Mouse (Mus musculus) thymus, adult 2 months (tissue): ENCODE measurements around the gene Cpne6. TPM values are rescaled to one million over a fixed set of nuclear protein-coding genes. Genes with fewer than 3 reads are reported as not detected.
A peak's percentile ranks its signal among the peaks of the same experiment; 100 is the strongest.

ENCODE experiments used
- DNase-seq: peaks from one replicate; pipeline ENCODE4 v3.0.0; 2021
- H3K27ac ChIP-seq: fragments of 200-500 bp; 2 replicates; pipeline ENCODE4 v1.5.1; 2012; ENCODE audit warnings: low read length, control low read depth; ENCODE audit not compliant: control insufficient read depth, insufficient read depth
- H3K27me3 ChIP-seq: fragments of 200-500 bp; 2 replicates; pipeline ENCODE4 v1.6.1; 2012; ENCODE audit warnings: mild to moderate bottlenecking, low read length, moderate library complexity, mixed read lengths; ENCODE audit not compliant: control insufficient read depth, insufficient read depth
- H3K36me3 ChIP-seq: fragments of 200-500 bp; 2 replicates; pipeline ENCODE4 v1.6.1; 2012; ENCODE audit warnings: mild to moderate bottlenecking, low read length, moderate library complexity; ENCODE audit not compliant: control insufficient read depth, insufficient read depth
- H3K4me1 ChIP-seq: fragments of 200-500 bp; replicated peaks from 2 replicates; pipeline ENCODE4 v1.6.1; 2012; ENCODE audit warnings: low read length; ENCODE audit not compliant: control insufficient read depth, insufficient read depth
- H3K4me3 ChIP-seq: fragments of 200-500 bp; 2 replicates; pipeline ENCODE4 v1.5.1; 2012; ENCODE audit warnings: mild to moderate bottlenecking, low read length, control low read depth, moderate library complexity; ENCODE audit not compliant: control insufficient read depth, insufficient read depth
- CTCF ChIP-seq: fragments of 200-500 bp; IDR thresholded peaks from 2 replicates; pipeline ENCODE4 v1.5.1; 2012; ENCODE audit warnings: mild to moderate bottlenecking, control low read depth, low read length, moderate library complexity, borderline replicate concordance; ENCODE audit not compliant: control insufficient read depth, poor library complexity, insufficient read depth; ENCODE audit errors: extremely low read depth
- POLR2A ChIP-seq: fragments of 200-500 bp; IDR thresholded peaks from 2 replicates; pipeline ENCODE4 v1.6.1; 2012; ENCODE audit warnings: mild to moderate bottlenecking, low read length, control low read depth, moderate library complexity; ENCODE audit not compliant: control insufficient read depth, poor library complexity, insufficient read depth; ENCODE audit errors: extremely low read depth
- WGBS: fragments of 180-500 bp; shearing (Covaris S2); methylation state at CpG from one replicate; pipeline ENCODE4 v1.1.7; 2018; 5-methylcytosine and 5-hydroxymethylcytosine counted together
- polyA plus RNA-seq: library from polyadenylated mRNA; depleted of rRNA; stranded (reverse); fragments of >200 nt; gene quantifications from 2 replicates; pipeline ENCODE4 v1.2.3, GENCODE M21; 2012

The Cpne6 gene
- polyA plus RNA-seq, 1 experiment: 1.0 TPM

DNA sequence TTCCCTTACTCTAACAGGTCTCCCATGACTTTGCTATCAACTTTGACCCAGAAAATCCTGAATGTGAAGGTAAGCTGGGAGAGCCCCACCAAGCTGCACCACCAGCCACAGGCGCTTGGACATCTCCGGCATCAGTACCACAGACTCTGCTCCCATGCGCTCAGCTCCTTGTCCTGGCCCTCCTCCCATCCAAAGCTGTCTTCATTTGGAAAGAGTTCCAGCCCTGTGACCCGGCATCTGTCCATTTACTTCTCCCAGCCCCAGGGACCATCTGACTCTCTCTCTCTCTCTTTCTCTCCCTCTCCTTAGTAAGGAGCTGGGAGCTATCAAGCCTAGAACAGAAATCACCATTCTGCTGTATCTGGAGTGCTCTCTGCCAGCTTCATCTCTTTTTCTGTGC is 5.6 kb downstream of the Cpne6 start:
- H3K4me3 ChIP-seq: no peak overlapping the region
- peaks cover 5% of the 10 kb centered on the region; the same call in 1 of the 2 replicates for H3K27me3 ChIP-seq
- DNase-seq: no peak
- no peaks in the 10 kb centered on the region; the same call in 1 of the 2 replicates for H3K4me1 ChIP-seq
- H3K36me3 ChIP-seq: no peaks in the 10 kb centered on the region
- WGBS: 95% methylated on average over 4 of the region's 4 CpGs
- no peak overlapping the region for H3K27ac ChIP-seq
- TF ChIP-seq CTCF: no peak
- no peak for TF ChIP-seq POLR2A

GRCm38 (mm10) chr14:55518897-55519296 is 8.7 kb downstream of the Cpne6 start:
- Histone ChIP-seq H3K27ac (no peak overlapping the region), H3K36me3 (no peaks in the 10 kb centered on the region), H3K4me1 (no peaks in the 10 kb centered on the region; the same call in 1 of the 2 replicates), H3K4me3 (no peak overlapping the region), H3K27me3 (peaks cover 18% of the 10 kb centered on the region; the same call in 1 of the 2 replicates)
- no peak for DNase-seq
- 80% methylated on average over 2 of the region's 2 CpGs for WGBS
- TF ChIP-seq POLR2A (no peak), CTCF (no peak)

GRCm38 (mm10) chr14:55519604-55520003 is 9.4 kb downstream of the Cpne6 start:
- WGBS: 75% methylated on average over 4 of the region's 4 CpGs

DNA sequence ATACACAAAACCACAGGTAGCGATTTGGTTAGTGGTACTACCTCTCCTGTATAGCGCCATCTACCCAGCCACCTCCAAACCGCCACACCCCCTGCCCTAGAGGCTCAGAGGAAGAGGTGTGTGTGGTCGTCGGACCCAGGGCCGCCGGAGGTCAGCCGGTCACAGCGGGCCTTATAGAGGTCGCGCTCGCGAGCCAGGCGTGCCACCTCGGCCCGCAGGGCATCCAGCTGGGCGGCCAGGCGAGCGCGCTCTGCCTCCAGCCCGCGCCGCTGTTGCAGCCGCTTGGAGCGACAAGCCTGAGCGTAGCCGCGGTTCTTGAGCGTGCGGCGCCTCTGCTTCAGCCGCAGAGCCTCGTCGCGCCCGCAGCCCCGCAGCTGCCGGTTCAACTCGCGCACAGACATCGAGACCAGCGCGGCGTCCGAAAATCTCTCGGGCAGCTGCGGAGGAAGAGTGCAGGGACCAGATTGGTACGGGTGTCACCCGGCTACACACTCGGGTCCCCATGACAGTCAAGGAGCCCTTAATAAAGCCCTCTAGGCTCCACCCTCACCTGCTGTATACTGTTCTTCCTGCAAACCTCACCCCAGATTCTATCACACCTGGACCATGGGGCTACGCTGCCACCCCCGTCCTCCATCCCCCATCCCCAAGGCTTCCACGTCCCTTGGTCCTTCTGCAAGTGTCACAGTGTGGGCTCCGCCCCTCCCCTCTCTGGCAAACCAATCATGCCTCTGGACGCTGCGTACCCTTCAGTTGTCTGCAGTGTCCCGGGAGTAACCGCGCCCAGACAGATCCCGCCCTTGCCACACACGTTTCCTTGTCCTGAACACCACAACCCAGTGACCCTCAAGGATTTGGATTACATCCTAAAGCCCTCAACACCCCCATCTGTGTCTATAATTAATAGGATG is 10.5 kb downstream of the Cpne6 start:
- Histone ChIP-seq H3K27ac (no peak overlapping the region), H3K27me3 (peaks cover 18% of the 10 kb centered on the region; the same call in 1 of the 2 replicates), H3K4me1 (no peaks in the 10 kb centered on the region; the same call in 1 of the 2 replicates), H3K36me3 (no peaks in the 10 kb centered on the region), H3K4me3 (peak overlapping the region; percentile 18; the same call in 1 of the 2 replicates)
- WGBS: 3% methylated on average over 61 of the region's 61 CpGs
- TF ChIP-seq POLR2A: no peak
- no peak for TF ChIP-seq CTCF
- DNase-seq: no peak

More at GRCm38 (mm10) chr14:55519604-55520003, 9.4 kb downstream of the Cpne6 start:
- TF ChIP-seq CTCF (no peak), POLR2A (no peak)
- Histone ChIP-seq H3K27ac (no peak overlapping the region), H3K27me3 (peaks cover 18% of the 10 kb centered on the region; the same call in 1 of the 2 replicates), H3K4me1 (no peaks in the 10 kb centered on the region; the same call in 1 of the 2 replicates), H3K36me3 (no peaks in the 10 kb centered on the region), H3K4me3 (no peak overlapping the region)
- DNase-seq: no peak

DNA sequence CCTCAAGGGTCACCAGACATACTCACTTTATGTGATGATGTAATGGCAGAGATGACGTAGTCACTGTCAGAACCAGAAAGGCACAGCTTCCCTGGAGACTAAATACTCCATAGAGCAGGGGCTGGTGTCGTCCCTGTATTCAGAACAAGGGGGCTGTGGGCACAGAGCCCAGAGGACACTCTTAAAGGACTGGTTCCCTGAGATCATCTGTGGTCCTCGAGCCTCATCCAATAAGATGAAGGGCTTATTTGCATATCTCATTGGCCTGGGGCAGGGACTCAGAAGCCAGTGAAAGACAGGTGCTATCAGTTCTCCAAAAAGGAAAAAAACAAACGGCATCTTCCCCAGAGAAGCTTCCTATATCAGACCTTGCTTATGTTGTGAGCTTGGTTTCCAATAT is 13.8 kb downstream of the Cpne6 start:
- no peak overlapping the region for H3K4me3 ChIP-seq
- no peak for DNase-seq
- no peaks in the 10 kb centered on the region; the same call in 1 of the 2 replicates for H3K4me1 ChIP-seq
- TF ChIP-seq CTCF: no peak
- TF ChIP-seq POLR2A: no peak
- H3K27ac ChIP-seq: no peak overlapping the region
- peaks cover 18% of the 10 kb centered on the region; the same call in 1 of the 2 replicates for H3K27me3 ChIP-seq
- no peaks in the 10 kb centered on the region for H3K36me3 ChIP-seq
- 55% methylated on average over 4 of the region's 4 CpGs for WGBS

- no peak for TF ChIP-seq CTCF
- TF ChIP-seq POLR2A: no peak
- WGBS: 60% methylated on average over 8 of the region's 8 CpGs
- no peak within 1 kb of the TSS for H3K27ac ChIP-seq
- DNase-seq: no peak
- no peaks in the 10 kb centered on the region; the same call in 1 of the 2 replicates for H3K4me1 ChIP-seq
- peaks cover 14% of the 10 kb centered on the region; the same call in 1 of the 2 replicates for H3K27me3 ChIP-seq
- no peaks in the 10 kb centered on the region for H3K36me3 ChIP-seq
- H3K4me3 ChIP-seq: no peak within 1 kb of the TSS
Measured at GRCm38 (mm10) chr14:55524785-55525184, 14.5 kb downstream of the Cpne6 start, which contains the start of gene Nrl. Gene Nrl, minus strand, starts transcription at chr14:55524981.
